Mouse (Mus musculus): ENCODE measurements at regions not wholly inside any gene's neighbourhood (a gene's known extent, or its start where the extent isn't known, plus 50 kb on each side); places are given as distances from the start of the nearest gene placed in this dataset.
A peak's percentile ranks its signal among the peaks of the same experiment; 100 is the strongest.

DNA sequence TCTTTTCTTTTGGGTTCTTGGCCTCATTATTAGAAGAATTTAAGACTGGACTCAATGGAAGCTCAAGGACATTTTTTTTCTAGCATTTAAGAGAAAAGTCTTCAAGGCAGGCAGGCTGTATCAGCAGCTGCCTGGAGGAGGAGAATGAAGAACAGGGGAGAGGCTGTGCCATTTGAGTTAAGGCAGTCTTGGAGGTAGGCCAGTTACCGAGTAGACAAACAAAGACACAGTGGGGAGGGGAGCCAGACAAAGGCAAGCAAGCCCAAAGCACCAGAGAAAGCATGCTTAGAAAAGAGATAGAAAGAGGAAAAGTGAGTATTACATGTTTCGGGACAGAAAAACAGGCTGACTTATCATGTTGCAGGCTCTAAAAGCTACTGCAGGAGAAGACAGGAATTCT lies 392.0 kb downstream of the Igsf11 start:
- no peak for DNase-seq (ENCODE audit: low read depth)

DNA sequence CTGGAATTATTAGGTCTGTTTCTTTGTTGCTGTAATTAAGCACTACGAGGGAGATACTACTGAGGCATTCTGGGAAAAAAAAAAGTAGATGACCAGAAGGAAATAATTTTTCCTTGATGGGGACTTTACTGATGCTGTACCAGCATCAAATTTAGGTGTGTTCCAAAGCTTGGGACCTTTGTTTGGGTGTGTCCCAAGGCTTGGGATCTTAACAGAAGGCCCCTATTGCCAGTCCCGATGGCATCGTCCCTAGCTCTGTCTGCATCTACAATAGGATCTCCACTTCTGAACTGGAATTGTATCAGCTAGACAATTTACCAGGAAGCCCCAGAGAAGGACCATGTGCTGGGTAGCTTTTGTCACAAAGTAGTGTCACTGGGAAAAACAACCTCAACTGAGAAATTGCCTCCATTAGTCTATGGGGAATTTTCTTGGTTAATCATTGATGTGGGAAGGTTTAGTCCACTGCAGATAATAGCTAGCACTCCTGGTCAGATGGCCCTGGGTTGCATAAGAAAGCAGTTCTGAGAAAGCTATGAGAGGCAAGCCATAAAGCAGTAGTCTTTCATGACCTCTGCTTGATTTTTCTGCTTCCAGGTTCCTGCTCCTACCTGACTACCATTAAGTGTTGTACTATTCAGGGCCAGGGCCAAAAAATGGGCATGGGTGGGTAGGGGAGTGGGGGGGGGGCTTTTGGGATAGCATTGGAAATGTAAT lies 392.7 kb downstream of the Igsf11 start:
- DNase-seq (ENCODE audit: low read depth): no peak

DNA sequence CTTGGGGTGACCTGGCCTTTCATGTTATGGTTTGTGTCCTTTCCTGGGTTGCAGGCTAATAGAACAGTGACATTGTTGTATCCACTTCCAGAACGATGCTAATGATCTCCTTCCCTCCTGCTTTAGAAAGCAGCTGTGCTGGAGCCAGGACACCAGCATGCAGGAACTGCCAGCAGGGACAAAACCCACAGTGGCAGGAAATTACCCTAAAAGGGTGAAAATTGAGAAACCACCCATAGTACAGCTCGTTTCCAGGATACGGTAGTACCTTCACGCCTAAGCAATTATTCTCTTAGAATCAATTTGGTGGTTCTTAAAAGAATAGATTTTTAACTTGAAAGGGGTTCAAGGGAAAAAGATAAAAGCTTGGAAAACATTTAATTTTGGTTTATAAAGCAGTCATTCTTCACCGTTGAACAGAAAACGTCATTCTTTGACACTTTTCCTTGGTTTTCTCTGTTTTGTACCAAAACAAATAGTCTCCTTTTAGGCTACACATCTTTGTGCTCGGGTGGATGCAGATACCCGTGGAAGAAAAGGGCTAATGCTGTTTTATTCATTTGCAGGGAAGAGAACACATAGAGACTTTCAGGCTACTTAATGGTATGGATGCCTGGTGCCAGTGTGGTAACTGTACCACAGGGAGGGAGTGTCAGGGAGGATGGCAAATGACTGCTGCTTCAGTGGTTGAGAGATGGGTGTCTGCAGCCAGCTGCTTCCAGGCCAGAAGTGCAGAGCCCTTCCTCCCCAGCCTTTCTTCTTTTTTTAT lies 394.5 kb downstream of the Igsf11 start:
- no peak for DNase-seq (ENCODE audit: low read depth)

DNA sequence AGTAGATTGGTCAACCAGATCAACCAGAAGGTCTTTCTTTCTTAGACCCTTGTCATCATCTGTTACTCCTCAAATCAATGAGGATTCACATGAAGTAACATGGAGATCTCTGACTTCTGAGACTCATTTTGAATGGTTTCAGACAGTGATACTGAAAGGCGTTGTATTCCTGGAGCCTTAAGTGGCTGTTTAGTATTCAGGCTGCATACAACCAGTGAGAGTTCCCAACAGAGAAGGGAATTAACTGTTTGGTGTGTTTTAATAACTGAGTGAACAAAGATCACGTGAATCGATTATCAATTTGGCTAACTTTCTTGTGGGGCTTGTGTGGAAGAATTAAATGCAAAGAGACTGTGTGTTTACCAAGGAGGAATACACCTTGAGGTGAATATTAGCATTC lies 406.4 kb downstream of the Igsf11 start:
- no peak for DNase-seq (ENCODE audit: low read depth)

DNA sequence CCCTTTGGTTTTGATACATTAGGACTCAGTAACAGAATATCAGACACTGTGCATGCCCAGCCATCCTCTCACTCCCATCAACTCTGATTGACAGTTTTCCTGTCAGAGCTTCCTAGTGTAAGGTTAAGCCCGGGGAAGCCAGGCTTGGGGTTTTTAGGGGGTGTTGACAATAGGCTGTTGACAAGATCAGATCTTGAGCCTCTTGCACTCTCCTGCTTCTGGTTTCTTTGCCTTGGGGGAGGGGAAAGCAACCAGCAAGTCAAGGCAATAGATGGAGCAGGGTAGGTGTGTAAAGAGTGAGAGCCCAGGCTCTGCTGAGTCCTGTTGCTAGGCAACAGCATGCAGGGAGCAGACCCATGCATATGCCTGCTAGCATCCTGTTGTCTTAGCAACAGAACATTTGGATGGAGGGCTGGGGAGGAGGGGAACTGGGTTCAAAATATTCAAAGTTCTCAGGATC lies 410.5 kb downstream of the Igsf11 start:
- no peak for DNase-seq (ENCODE audit: low read depth)

DNA sequence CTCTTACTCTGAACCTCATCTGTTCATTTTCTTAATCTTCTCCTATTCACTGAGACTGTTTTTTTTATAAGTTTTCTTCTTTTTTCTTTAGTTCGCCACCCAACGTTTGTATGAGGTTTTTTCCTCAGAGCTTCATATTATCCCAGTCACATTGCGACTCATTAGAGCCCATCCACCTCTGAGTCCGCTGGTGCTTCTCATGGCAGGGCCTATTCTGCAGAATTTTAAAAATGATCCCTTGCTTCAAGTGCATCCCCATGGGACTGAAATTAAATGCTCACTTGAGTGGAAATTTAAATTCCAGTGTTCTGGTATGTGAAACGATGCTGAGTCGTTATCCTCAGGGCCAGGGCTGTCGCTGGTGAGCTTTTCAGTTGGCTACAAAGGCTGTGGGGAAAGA lies 410.9 kb downstream of the Igsf11 start:
- DNase-seq (ENCODE audit: low read depth): no peak

DNA sequence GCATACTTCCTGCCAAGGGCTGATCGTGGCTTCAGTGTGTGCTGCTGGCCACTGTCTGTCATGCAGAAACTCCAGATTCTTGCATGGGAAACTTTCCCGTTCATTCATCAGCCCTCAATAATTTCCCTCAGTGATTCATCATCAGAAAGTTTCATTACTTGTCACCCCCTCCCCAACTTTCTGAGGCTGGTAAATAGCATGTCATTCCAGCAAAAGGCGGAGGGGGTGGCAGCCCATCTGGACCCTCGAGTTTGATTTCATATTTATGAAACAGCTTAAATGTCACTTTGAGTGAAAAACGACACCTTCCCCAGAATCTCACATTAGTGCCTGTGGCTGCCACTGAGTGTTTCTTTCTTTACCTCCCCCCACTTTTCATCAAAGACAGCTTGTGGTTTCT lies 415.5 kb downstream of the Igsf11 start:
- DNase-seq (ENCODE audit: low read depth): no peak

DNA sequence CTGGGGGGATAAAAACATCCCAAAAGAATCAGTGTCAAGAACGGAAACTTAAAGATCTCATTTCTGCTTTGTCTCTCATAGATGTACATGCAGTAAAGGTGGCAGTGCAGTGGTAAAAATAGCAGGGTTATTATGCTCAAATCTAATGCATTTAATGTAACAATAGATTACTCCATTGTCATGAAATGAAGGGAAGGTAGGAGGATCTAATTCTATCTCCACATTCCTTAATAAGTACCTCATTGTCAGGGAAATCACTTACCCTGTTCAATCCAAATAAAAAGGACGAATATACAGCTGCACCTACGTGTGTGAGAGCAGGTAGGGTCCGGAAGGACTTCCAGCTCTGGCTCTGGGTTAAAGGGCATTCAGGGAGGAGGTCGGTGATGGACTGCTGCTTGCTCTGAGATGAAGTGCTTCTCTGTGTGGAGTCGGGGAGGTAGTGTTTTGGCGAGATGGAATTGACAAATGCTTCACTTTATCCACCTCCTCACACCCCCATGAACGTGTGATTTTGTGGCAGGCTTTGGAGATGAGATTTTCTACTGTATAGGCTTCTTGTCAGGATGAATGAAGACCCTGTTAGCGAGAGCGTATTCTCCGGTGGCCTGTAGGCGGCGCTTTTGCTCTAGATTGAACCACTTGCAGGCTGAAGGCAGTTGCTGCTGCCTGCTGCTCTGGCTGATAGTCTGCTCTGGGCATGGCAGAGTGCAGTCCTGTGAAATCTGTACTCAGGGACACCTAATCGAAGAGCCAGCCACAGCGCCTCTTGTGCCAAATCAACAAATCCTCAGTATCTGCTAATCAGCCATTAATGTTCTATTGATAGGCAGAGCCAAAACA lies 424.5 kb downstream of the Igsf11 start:
- DNase-seq (ENCODE audit: low read depth): peak; percentile 56

DNA sequence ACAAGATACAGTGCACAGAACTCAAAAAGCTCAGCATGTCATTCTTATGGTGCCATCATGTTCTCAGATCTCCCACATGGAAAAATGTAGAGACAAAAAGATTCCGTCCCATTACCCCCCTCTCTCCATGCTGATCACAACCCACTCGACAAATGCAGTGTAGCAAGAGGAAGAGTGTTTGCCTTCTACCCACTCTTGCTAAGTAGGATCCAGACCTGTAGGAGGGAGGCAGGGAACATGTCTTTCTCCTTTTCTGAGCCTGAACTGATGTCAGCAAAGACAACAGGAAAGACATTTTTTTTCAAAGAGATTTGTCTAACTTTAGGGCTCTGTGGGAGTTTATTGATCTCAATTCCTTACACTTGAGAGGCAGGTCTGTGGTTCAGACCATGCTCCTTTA lies 433.2 kb downstream of the Igsf11 start:
- no peak for DNase-seq (ENCODE audit: low read depth)

DNA sequence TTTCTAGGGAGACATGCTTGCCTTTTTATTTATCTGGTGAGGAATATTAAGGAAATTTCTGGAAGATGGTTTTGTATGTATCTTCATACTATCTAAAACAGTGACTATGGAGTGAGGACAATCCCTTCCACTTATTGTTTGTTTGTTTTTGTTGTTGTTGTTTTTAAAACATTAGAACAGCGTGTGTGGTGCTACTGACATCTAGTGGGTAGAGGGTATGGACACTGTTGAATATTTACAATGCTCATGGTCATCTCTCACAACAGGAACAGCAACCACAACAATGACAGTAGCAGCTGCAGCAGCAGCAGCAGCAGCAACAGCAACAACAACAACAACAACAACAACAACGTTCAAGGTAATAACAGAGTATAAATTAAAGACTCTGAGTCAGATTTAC lies 471.2 kb downstream of the Igsf11 start:
- DNase-seq (ENCODE audit: low read depth): no peak

DNA sequence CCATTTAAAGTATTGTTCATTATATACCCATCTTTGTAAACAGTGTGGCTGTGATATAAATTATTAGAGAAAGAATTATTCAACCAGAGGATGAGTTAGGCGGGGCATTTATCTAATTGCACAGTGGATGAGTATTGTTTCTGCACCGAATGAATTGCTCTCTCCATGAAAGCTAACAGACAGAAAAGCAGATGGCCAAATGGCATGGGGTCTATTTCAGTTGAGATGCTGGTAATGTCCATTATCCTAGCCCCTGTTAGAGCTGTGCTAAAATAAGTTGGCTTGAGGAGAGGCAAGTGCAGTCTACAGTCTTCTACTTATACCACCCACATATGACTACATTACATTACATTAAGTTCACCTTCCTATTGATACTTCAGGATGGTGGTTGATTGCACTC lies 475.8 kb downstream of the Igsf11 start:
- DNase-seq (ENCODE audit: low read depth): no peak

DNA sequence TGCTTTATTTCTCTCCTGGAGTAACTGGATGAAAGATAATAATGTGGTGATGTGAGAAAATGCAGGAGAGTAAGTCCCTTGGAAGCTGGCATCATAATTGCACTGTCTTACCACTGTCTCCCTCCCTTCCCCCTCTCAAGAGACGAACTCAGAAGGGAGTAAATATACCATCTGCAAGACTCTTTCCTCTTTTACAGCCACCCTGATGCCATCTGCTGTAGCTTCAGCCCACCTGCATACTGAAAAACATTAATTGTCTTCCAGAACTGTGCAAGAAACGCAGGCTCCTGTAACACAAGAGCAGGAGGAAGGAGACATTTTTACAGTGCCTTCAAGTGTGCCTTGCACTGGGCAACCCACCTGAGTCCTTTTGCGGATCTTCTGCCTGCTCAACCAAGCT lies 482.1 kb downstream of the Igsf11 start:
- no peak for DNase-seq (ENCODE audit: low read depth)

DNA sequence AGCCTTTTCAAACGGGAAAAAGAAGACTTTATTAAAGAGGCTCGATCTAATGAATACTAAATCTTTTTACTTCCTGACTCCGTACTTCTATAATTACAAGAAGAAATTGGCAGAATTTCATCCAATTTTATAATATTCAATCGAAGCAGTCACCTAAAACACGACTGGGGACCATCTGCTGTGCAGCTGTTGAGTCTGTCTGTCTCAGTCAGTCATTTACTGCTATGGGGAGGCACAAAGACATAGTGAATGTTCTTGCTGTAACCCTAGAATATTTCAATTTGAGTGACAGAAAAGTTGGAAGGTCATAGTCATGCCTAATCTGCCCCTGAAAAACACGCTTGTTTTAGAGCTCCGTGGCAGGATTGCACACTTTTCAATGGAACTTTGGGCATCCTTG lies 487.5 kb downstream of the Igsf11 start:
- no peak for DNase-seq (ENCODE audit: low read depth)

DNA sequence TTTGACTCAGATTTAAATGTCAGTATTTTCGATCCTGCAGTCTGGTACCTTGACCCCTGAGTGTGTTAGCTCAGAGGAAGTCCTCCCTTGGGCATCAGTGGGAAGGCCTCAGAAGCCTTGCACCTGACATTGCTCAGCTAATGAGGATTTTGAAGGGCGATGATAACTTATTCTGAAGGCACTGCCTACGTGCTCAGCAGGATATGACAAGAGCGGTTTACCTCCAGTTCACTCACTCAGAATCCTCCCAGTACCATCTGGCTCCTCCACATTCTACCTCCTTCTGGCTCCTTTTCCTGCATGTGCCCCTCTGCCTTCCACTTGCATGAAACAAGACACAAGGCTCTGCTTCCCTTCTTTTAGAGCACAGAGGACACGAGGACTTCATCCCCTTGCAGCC lies 497.5 kb downstream of the Igsf11 start:
- no peak for DNase-seq (ENCODE audit: low read depth)

DNA sequence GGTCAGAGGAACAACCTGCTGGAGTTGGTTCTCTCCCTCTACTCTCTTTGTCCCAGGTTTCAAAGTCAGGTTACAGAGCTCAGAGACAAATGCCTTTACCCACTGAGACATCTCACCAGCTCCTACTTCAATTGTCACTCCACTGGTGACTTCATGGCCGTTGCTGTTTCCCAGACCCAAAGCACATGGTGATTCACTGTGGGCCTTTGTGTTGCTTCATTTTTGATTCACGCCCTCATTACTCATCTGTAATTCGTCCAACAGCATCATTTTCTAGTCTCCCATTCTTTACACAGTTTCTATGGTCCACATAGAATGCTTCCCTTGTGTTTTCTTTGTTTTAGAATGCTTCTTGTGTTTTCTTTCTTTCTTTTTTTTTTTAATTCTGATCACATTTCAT lies 498.2 kb downstream of the Igsf11 start:
- no peak for DNase-seq (ENCODE audit: low read depth)

DNA sequence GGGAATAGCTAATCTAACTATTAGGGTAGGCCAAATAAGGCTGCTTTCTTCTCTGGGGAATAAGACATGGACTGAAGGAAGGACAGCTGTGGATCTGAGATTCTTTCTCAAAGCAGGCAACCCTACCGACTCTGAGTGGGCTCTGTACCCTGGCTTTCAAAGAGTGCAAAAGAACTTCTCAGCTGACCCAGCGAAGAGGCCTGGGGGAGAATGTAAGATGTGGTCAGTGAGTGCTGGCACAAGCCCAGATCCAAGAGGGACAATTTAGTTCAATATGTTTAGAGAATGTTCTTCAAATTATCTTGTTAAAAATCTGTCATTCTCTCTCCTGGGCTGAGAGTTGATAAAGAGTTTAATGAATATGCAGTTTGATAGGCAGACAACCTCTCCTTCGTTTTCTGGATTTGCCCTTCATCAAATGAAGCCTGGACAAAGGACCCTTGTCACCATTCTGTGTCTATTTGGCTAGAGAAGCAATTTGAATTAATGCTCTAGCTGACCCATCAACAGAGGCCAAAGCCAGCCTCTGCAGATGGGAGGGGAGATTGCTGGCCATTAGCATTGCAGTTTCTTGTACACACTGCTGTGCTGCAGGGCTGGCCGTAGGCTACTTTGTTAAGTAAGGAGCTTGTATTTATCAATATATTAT lies 509.8 kb downstream of the Igsf11 start:
- DNase-seq (ENCODE audit: low read depth): no peak

DNA sequence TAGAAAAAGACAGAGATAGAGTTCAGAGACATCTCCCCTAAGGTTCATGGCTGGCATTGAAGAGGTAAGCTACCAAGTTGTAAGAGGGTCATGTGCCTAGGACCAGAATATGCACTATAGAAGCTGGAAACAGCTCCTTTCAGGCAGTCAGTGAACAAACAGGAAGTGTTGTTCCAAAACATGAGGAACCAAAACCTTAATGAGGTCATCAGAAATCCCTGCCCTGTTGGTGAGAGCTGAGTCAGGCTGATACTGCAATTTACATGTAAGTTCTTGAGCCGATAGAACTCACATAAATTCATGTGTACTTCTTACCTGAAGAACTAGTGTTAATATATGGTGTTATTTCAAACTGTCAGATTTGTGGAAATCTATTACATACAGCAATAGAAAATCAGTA lies 539.1 kb downstream of the Igsf11 start:
- DNase-seq (ENCODE audit: low read depth): no peak

DNA sequence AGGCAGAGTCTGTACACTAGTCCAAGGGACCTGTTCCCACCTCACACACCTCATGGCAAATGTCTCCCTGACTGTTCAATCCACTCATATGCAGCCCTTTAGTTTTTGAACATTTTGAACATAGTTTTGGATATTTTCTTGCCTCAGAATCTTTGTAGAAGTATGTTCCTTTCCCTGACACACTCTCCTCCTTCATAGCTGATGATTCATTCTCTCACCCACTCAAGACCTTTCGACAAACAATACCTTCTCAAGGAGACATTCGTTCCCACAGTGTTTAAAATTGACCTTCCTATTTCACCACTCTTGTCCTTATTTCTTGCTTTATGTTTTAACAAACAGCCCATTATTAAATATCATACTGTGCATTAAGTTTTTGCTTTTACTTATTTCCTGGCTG lies 538.4 kb upstream of the Lsamp start:
- DNase-seq (ENCODE audit: low read depth): no peak

DNA sequence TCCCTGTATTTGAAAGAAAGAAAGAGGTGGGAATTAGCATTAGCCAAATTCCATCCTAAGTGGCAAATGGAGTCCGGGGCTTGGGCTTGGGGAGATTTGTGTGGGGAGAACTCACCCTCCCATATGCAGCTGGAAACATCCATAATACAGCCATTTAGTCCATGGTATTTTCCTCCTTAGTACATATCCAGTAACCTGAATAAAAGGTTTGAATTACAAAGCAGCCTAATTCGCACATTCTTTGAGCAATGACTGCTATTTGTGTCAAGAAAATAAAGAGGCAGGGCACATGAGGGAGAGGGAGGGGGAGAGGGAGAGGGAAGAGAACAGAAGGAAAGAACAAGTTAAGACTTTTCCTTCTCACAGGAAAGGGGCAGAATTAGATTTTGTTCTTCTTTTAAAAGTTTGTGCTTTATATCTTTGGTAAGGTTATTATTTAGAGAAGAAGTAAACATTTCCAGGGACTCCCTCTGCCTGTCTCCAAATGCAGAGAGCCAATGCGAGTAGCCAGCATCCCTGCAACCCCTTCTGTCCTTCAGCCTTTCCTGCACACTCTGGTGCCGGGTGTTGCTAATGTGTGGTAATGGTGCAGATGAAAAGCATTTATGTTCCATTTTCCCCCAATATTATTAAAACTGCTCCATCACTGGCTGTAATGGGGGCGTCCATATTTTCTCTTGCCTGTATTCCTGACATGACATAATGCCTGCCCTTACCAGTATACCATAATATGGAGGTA lies 530.6 kb upstream of the Lsamp start:
- DNase-seq (ENCODE audit: low read depth): no peak
